Mouse (Mus musculus): Measurements from ENCODE around the gene Padi1. TPM values are rescaled to one million over a fixed set of nuclear protein-coding genes. Genes with fewer than 3 reads are reported as not detected.

Padi1 gene
- polyA plus RNA-seq, 1 experiment = 0.06 TPM

GRCm38 (mm10) chr4:140834327-140834934 is 11.1 kb downstream of the Padi1 start:
- H3ac ChIP-seq (ENCODE audit: control insufficient read depth, insufficient read length) = no peak overlapping the region
- peaks cover 5% of the 10 kb centered on the region for H3K27me3 ChIP-seq (ENCODE audit: control insufficient read depth, insufficient read depth, insufficient read length)
- H3K79me2 ChIP-seq (ENCODE audit: control insufficient read depth, insufficient read depth) = no peaks in the 10 kb centered on the region
- no peaks in the 10 kb centered on the region for H3K36me3 ChIP-seq (ENCODE audit: control insufficient read depth, insufficient read depth)
- H3K4me2 ChIP-seq (ENCODE audit: low read depth) = no peak overlapping the region
- TF ChIP-seq MYOD1 (IDR thresholded peaks at IDR 0.05; ENCODE audit: control insufficient read depth in 1 of 3, insufficient read length in 2 of 3, low read depth in 2 of 3) (peak in 2 of 3 experiments; percentile 65 to 84), MAX (IDR thresholded peaks at IDR 0.05; ENCODE audit: low read depth) (no peak), POLR2AphosphoS2 (IDR thresholded peaks at IDR 0.05; ENCODE audit: insufficient read length, low read depth) (no peak), REST (IDR thresholded peaks at IDR 0.05; ENCODE audit: insufficient read depth, insufficient read length) (no peak), MYOG (IDR thresholded peaks at IDR 0.05; ENCODE audit: control insufficient read depth in 1 of 3, insufficient read depth in 1 of 3, insufficient read length in 2 of 3, low read depth in 2 of 3) (peak in 1 of 3 experiments; percentile 52), TCF12 (IDR thresholded peaks at IDR 0.05; ENCODE audit: insufficient read depth, poor library complexity, severe bottlenecking) (no peak), TCF3 (IDR thresholded peaks at IDR 0.05; ENCODE audit: insufficient read length, low read depth) (no peak)
- no peak overlapping the region for H3K4me3 ChIP-seq

- no peak overlapping the region for H3K4me2 ChIP-seq (ENCODE audit: low read depth)
- H3K27me3 ChIP-seq (ENCODE audit: control insufficient read depth, insufficient read depth, insufficient read length) = peaks cover 9% of the 10 kb centered on the region
- H3K4me3 ChIP-seq = no peak overlapping the region
- no peak overlapping the region for H3ac ChIP-seq (ENCODE audit: control insufficient read depth, insufficient read length)
- no peaks in the 10 kb centered on the region for H3K79me2 ChIP-seq (ENCODE audit: control insufficient read depth, insufficient read depth)
- TF ChIP-seq USF1 (IDR thresholded peaks at IDR 0.05; ENCODE audit: low read depth) (no peak), E2F4 (IDR thresholded peaks at IDR 0.05; ENCODE audit: insufficient read depth) (no peak), POLR2A (IDR thresholded peaks at IDR 0.05; ENCODE audit: insufficient read length, low read depth) (no peak), TCF12 (IDR thresholded peaks at IDR 0.05; ENCODE audit: insufficient read depth, poor library complexity, severe bottlenecking) (no peak), SRF (IDR thresholded peaks at IDR 0.05; ENCODE audit: control insufficient read depth, insufficient read length, low read depth) (no peak), CEBPB (IDR thresholded peaks at IDR 0.05; ENCODE audit: insufficient read depth, poor library complexity, severe bottlenecking) (no peak), REST (IDR thresholded peaks at IDR 0.05; ENCODE audit: insufficient read depth, insufficient read length) (no peak), MYOD1 (IDR thresholded peaks at IDR 0.05; ENCODE audit: control insufficient read depth in 1 of 3, insufficient read length in 2 of 3, low read depth in 2 of 3) (no peak), MYOG (IDR thresholded peaks at IDR 0.05; ENCODE audit: control insufficient read depth in 1 of 3, insufficient read depth in 1 of 3, insufficient read length in 2 of 3, low read depth in 2 of 3) (no peak), TCF3 (IDR thresholded peaks at IDR 0.05; ENCODE audit: insufficient read length, low read depth) (no peak), MAX (IDR thresholded peaks at IDR 0.05; ENCODE audit: low read depth) (no peak), POLR2AphosphoS2 (IDR thresholded peaks at IDR 0.05; ENCODE audit: insufficient read length, low read depth) (no peak)
- no peaks in the 10 kb centered on the region for H3K36me3 ChIP-seq (ENCODE audit: control insufficient read depth, insufficient read depth)
Measured at GRCm38 (mm10) chr4:140832821-140833220, 12.8 kb downstream of the Padi1 start.

- Histone ChIP-seq H3K27me3 (ENCODE audit: control insufficient read depth, insufficient read depth, insufficient read length) (peaks cover 19% of the 10 kb centered on the region), H3K4me3 (no peak overlapping the region), H3K36me3 (ENCODE audit: control insufficient read depth, insufficient read depth) (no peaks in the 10 kb centered on the region), H3ac (ENCODE audit: control insufficient read depth, insufficient read length) (no peak overlapping the region), H3K4me2 (ENCODE audit: low read depth) (no peak overlapping the region), H3K79me2 (ENCODE audit: control insufficient read depth, insufficient read depth) (no peaks in the 10 kb centered on the region)
- no peak for TF ChIP-seq E2F4 (IDR thresholded peaks at IDR 0.05; ENCODE audit: insufficient read depth)
- TF ChIP-seq MYOD1 (IDR thresholded peaks at IDR 0.05; ENCODE audit: control insufficient read depth in 1 of 3, insufficient read length in 2 of 3, low read depth in 2 of 3) = peak in 1 of 3 experiments; percentile 80
- TF ChIP-seq CEBPB (IDR thresholded peaks at IDR 0.05; ENCODE audit: insufficient read depth, poor library complexity, severe bottlenecking) = no peak
Measured at GRCm38 (mm10) chr4:140831808-140832207, 13.8 kb downstream of the Padi1 start.

GRCm38 (mm10) chr4:140827237-140827636 is 18.3 kb downstream of the Padi1 start:
- H3K36me3 ChIP-seq (ENCODE audit: control insufficient read depth, insufficient read depth) = no peaks in the 10 kb centered on the region
- H3K4me2 ChIP-seq (ENCODE audit: low read depth) = no peak overlapping the region
- peaks cover 24% of the 10 kb centered on the region for H3K27me3 ChIP-seq (ENCODE audit: control insufficient read depth, insufficient read depth, insufficient read length)
- H3ac ChIP-seq (ENCODE audit: control insufficient read depth, insufficient read length) = no peak overlapping the region
- H3K4me3 ChIP-seq = no peak overlapping the region
- H3K79me2 ChIP-seq (ENCODE audit: control insufficient read depth, insufficient read depth) = no peaks in the 10 kb centered on the region
- no peak for TF ChIP-seq MYOD1 (IDR thresholded peaks at IDR 0.05; ENCODE audit: control insufficient read depth in 1 of 3, insufficient read length in 2 of 3, low read depth in 2 of 3)
- TF ChIP-seq E2F4 (IDR thresholded peaks at IDR 0.05; ENCODE audit: insufficient read depth) = no peak
- no peak for TF ChIP-seq MYOG (IDR thresholded peaks at IDR 0.05; ENCODE audit: control insufficient read depth in 1 of 3, insufficient read depth in 1 of 3, insufficient read length in 2 of 3, low read depth in 2 of 3)
- no peak for TF ChIP-seq REST (IDR thresholded peaks at IDR 0.05; ENCODE audit: insufficient read depth, insufficient read length)
- no peak for TF ChIP-seq SRF (IDR thresholded peaks at IDR 0.05; ENCODE audit: control insufficient read depth, insufficient read length, low read depth)
- TF ChIP-seq TCF3 (IDR thresholded peaks at IDR 0.05; ENCODE audit: insufficient read length, low read depth) = no peak
- no peak for TF ChIP-seq POLR2A (IDR thresholded peaks at IDR 0.05; ENCODE audit: insufficient read length, low read depth)
- TF ChIP-seq POLR2AphosphoS2 (IDR thresholded peaks at IDR 0.05; ENCODE audit: insufficient read length, low read depth) = no peak
- TF ChIP-seq CEBPB (IDR thresholded peaks at IDR 0.05; ENCODE audit: insufficient read depth, poor library complexity, severe bottlenecking) = no peak
- TF ChIP-seq TCF12 (IDR thresholded peaks at IDR 0.05; ENCODE audit: insufficient read depth, poor library complexity, severe bottlenecking) = no peak
- TF ChIP-seq USF1 (IDR thresholded peaks at IDR 0.05; ENCODE audit: low read depth) = no peak
- no peak for TF ChIP-seq MAX (IDR thresholded peaks at IDR 0.05; ENCODE audit: low read depth)

- no peaks in the 10 kb centered on the region for H3K79me2 ChIP-seq (ENCODE audit: control insufficient read depth, insufficient read depth)
- no peak overlapping the region for H3ac ChIP-seq (ENCODE audit: control insufficient read depth, insufficient read length)
- H3K4me2 ChIP-seq (ENCODE audit: low read depth) = no peak overlapping the region
- peaks cover 19% of the 10 kb centered on the region for H3K27me3 ChIP-seq (ENCODE audit: control insufficient read depth, insufficient read depth, insufficient read length)
- no peaks in the 10 kb centered on the region for H3K36me3 ChIP-seq (ENCODE audit: control insufficient read depth, insufficient read depth)
- TF ChIP-seq TCF12 (IDR thresholded peaks at IDR 0.05; ENCODE audit: insufficient read depth, poor library complexity, severe bottlenecking) (no peak), USF1 (IDR thresholded peaks at IDR 0.05; ENCODE audit: low read depth) (no peak), MAX (IDR thresholded peaks at IDR 0.05; ENCODE audit: low read depth) (no peak)
- no peak overlapping the region for H3K4me3 ChIP-seq
Measured at GRCm38 (mm10) chr4:140825942-140826341, 19.6 kb downstream of the Padi1 start.
